Mouse (Mus musculus) right cerebral cortex, adult 18-20 months (tissue): ENCODE measurements around the gene Morn3.
A peak's percentile ranks its signal among the peaks of the same experiment; 100 is the strongest.

Experiments
- DNase-seq: peaks from one replicate; pipeline ENCODE4 v3.0.0; 2022; ENCODE audit warnings: mixed read lengths

Morn3 gene

GRCm38 (mm10) chr5:122989551-122990330, 57.1 kb downstream of the Morn3 start, which contains the start of gene Kdm2b:
Kdm2b (minus strand) TSS chr5:122989823.
- no peak for DNase-seq

- peak; percentile 77 for DNase-seq
These were observed 57.8 kb downstream of the Morn3 start for GRCm38 (mm10) chr5:122989001-122989525.

GRCm38 (mm10) chr5:122988021-122988751, 58.6 kb downstream of the Morn3 start:
- DNase-seq, result peak; percentile 67

- peak; percentile 35 for DNase-seq
These were observed 59.4 kb downstream of the Morn3 start for GRCm38 (mm10) chr5:122987211-122988020.

GRCm38 (mm10) chr5:122986091-122986493, 60.7 kb downstream of the Morn3 start:
- DNase-seq, result no peak
